Mouse (Mus musculus) gastrocnemius, adult 8-10 months (tissue): Measurements from ENCODE around the gene Fstl5. TPM values are rescaled to one million over a fixed set of nuclear protein-coding genes. Genes with fewer than 3 reads are reported as not detected.

Experiments used
- DNase-seq, 2 experiments: peaks; one replicate each; pipeline ENCODE4 v3.0.0; 2022; ENCODE audit warnings: low spot score in 2 of 2
- total RNA-seq, 4 experiments: library from RNA; stranded (reverse); gene quantifications; 2 replicates each; pipeline ENCODE4 v1.2.4; 2022

Fstl5 gene
- total RNA-seq: not detected

GRCm38 (mm10) chr3:76074060-76074707, at the start of gene Fstl5:
Fstl5 (plus strand) TSS chr3:76074270.
- DNase-seq: no peak

- DNase-seq: no peak
Observed at GRCm38 (mm10) chr3:76025523-76025922, 48.5 kb upstream of the Fstl5 start.

GRCm38 (mm10) chr3:76051124-76051523, 22.9 kb upstream of the Fstl5 start:
- DNase-seq: no peak

- no peak for DNase-seq
Observed at GRCm38 (mm10) chr3:76061996-76062395, 12.1 kb upstream of the Fstl5 start.

- no peak for DNase-seq
Observed at GRCm38 (mm10) chr3:76067920-76068319, 6.2 kb upstream of the Fstl5 start.

GRCm38 (mm10) chr3:76072826-76073225, 1.2 kb upstream of the Fstl5 start:
- no peak for DNase-seq

GRCm38 (mm10) chr3:76140445-76140844, 66.4 kb downstream of the Fstl5 start:
- no peak for DNase-seq

- DNase-seq: no peak
Observed at GRCm38 (mm10) chr3:76147846-76148245, 73.8 kb downstream of the Fstl5 start.

- DNase-seq: no peak
Observed at GRCm38 (mm10) chr3:76238834-76239233, 164.8 kb downstream of the Fstl5 start.

- no peak for DNase-seq
Observed at GRCm38 (mm10) chr3:76251385-76251784, 177.3 kb downstream of the Fstl5 start.

- no peak for DNase-seq
Observed at GRCm38 (mm10) chr3:76292993-76293392, 218.9 kb downstream of the Fstl5 start.

GRCm38 (mm10) chr3:76294394-76294793, 220.3 kb downstream of the Fstl5 start:
- no peak for DNase-seq

GRCm38 (mm10) chr3:76301026-76301773, 227.1 kb downstream of the Fstl5 start:
- DNase-seq: no peak

- no peak for DNase-seq
Observed at GRCm38 (mm10) chr3:76316991-76317390, 242.9 kb downstream of the Fstl5 start.

- no peak for DNase-seq
Observed at GRCm38 (mm10) chr3:76319531-76319930, 245.5 kb downstream of the Fstl5 start.

- no peak for DNase-seq
Observed at GRCm38 (mm10) chr3:76322431-76322830, 248.4 kb downstream of the Fstl5 start.

- DNase-seq: no peak
Observed at GRCm38 (mm10) chr3:76336922-76337321, 262.9 kb downstream of the Fstl5 start.

- DNase-seq: no peak
Observed at GRCm38 (mm10) chr3:76367000-76367399, 292.9 kb downstream of the Fstl5 start.

- no peak for DNase-seq
Observed at GRCm38 (mm10) chr3:76369910-76370309, 295.8 kb downstream of the Fstl5 start.

- DNase-seq: no peak
Observed at GRCm38 (mm10) chr3:76428775-76429372, 354.8 kb downstream of the Fstl5 start.

- DNase-seq: no peak
Observed at GRCm38 (mm10) chr3:76467229-76467874, 393.3 kb downstream of the Fstl5 start.

- DNase-seq: no peak
Observed at GRCm38 (mm10) chr3:76468147-76468546, 394.1 kb downstream of the Fstl5 start.
